Mouse (Mus musculus) skeletal muscle tissue, adult 2 months (tissue): Measurements from ENCODE around the gene Ap5b1.

Source experiments
- DNase-seq: peaks from one replicate; pipeline ENCODE4 v3.0.0-alpha.2; 2012; ENCODE audit warnings: low read depth, low spot score

Ap5b1 gene

DNA sequence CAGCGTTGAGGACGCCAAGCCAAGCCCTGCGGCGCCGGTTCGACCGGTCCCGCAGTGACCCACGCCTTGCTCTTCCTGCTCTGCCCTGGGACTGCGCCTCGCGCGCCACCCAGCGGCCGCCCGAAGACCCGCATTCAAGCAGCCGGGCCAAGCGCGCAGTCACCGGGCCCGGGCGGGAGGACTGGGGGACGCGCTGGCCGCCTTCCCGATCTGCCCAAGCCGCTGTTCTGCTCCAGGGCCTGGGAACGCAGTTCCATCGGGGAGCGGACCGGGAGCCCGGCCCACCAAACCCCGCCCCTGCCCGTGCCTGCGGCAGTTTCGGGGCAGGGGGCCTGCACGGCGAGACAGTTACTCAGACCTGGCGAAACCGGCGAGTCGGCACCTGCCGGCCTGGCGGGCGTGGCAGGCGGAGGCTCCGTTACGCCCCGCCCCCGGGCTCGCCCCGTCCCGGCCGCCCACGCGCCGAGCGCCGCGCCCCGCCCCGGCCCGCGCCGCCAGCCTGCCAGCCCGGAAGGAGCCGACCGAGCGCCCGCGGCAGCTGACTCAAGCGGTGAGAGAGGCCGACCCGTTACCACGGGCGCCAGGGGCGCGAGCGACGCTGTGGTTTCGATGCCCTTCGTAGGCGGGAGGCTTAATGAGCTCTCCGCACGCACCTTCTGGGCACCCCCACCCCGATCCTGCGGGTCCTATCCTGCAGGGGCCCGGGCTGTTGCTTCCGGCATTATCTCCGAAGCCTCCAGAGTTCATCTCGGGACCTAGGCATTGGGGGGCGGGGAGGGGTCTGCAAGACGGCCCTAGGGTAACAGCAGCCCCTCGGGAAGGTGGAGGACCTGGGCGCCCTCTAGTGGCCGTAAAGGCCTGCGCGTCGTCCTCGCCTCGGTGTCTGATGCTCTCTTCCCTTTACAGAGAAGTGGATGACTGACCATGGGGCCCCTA lies at the start of gene Ap5b1:
Gene Ap5b1, plus strand, starts transcription at position 492 of the 936 bp plus-strand sequence.
- peak; percentile 81 for DNase-seq

DNA sequence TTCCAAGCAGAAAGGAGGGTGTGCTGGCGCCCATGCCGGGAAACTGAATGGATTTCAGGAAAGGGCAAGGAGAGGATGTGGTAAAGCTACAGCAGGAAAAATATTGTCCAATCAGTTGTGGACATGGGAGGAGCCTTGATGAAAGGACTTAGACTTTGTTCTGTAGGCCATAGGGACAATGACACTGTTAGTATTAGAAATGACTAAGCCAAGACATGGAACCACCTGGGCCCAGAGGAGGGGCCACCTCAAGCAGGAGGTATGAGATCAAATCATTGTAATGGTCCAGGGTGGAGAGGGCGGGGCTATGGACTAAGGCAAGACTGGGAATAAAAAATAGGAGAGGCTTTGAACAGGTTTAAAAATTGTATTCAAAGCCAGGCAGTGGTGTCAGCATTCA lies 49.1 kb upstream of the Ap5b1 start:
- no peak for DNase-seq

DNA sequence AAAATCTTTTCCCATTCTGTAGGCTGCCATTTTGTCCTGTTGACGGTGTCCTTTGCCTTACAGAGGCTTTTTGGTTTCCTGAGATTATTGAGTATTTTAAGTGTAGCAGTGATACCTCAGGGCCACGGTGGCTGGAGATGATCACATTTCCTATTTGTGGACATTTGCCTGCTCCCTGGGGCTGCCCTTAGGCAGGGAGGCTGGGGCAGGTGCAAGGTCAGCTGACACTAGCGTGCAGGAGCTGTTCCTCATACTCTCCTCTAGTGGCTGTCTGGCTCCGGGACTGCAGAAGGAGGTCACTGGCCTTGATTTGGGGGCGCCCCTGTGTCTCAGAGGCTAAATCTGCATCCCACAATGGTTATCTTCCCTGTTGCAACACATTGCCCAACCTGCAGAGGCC lies 42.6 kb upstream of the Ap5b1 start:
- no peak for DNase-seq

DNA sequence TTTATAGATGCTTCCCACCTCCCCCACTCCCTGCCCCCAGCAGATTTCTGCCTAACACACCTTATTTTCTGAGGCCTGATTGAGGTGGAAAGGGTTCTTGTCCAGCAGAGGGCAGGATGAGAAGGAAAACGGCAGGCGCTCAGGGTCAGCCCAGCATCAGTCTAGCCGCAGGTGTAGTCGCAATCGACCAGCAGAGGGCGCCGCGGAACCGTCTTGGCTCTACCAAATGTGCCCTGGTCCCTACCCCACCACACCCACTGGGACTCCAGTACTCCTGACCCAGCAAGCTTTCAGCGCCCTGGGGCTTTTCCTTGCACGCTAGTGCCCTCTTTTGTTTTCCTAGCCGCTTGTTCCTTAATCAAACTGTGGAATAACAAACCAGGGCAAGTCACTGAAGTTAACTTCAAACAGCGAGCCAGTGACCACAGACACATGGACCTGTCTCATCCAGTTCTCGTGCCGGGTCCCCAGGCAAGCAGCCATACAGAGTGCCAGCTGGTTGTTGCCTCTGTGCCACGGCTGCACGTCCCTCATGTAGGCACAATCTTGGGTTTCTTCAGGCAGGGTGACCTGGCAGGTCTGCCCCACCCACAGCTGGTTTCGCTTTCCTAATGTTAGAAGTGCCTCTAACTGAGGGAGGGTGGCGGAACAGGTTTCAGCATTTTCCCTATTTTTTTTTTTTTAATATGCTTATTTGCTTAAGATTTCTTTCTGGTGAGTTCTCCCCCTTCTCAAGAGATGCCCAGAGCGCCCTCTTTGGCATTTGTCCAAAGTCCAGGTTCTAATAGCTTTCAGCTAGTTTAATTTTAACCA lies 38.3 kb upstream of the Ap5b1 start:
- peak; percentile 91 for DNase-seq

DNA sequence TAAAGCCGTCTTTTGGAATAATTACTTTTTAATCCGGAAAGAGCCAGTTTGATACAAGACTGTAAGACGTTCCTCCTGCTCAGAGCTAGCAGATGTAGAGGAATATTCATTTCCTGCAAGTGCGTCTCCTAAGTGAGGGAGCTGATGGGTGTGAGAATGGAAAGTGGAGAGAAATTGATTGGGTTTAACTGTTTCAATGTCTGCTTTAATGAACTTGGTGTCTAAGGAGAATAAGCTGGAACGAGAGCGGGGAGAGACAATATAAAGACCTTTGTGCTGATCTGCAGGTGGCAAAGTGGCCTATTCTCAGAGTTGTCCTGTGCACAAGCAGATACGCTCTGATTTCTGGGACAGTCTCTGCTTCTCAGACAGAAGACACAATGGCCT lies 37.7 kb upstream of the Ap5b1 start:
- no peak for DNase-seq

DNA sequence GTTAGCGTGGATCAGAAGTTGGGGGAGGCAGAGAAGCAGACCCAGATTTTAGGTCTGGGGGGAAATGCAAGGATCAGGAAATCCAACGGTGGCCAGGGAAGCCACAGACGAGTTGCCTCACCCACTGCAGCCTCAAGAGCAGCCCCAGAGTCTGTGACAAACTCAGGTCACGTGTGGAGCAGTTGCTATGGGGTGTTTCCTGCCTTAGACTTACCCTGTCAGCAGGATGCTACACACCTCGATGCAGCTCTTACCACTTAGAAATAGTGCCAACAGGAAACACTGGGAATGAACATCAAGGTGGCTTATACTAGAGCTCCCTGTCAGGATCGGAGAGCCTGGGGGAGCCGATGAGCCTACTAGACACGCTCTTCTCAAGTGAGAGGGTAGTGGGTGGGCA lies 35.3 kb upstream of the Ap5b1 start:
- DNase-seq = no peak

DNA sequence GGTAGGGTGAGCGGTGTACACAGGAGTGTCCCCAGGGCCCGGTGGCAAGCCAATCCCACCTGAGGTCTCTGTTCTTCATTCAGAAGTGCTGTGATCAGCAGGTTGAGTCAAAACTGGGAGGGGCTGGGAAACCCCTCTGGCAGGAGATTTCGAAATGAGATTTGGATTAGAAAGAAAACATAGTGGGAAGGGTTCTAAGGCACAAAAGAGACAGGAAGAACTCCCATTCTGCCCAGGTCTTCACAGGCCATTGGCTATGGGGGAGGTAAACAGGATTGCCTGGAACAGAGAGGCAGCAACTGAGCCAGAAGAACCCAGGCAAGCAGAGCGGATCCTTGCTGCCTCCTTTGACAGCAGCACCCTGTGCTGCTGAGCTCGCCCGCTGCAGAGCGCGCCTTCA lies 29.0 kb upstream of the Ap5b1 start:
- no peak for DNase-seq

DNA sequence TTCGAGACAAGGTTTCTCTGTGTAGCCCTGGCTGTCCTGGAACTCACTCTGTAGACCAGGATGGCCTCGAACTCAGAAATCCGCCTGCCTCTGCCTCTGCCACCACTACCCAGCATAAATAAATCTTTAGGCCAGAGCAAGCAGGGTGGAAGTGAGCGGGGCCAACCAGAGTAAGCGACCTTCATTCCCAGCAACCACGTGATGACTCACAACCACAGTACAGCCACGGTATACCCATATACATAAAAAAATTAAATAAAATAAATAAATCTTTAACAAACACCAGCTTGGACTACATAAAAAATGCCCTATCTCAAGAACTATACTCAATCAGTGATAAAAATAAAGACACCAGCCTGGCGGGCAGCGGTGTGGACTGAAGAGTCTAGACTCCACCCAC lies 24.5 kb upstream of the Ap5b1 start:
- no peak for DNase-seq

DNA sequence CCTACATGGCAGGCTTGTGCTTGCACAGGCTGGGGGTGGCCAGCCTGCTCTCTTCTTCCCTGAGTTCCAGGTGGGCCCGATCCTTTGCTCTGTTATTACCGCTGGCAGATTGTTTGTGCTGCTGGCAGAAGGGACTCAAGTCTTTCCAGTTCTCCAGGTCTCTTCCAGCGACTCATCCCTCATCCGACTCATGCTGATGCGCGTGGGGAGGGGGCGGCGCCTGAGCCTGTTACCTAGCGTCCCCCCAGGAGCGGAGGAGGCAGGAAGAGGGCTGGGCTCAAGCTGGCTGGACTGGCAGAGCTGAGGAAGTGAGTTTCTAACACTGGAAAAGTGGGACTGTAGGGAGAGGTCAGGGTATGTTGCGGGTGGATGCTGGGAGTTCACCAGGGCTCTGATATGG lies 23.8 kb upstream of the Ap5b1 start:
- DNase-seq = no peak

DNA sequence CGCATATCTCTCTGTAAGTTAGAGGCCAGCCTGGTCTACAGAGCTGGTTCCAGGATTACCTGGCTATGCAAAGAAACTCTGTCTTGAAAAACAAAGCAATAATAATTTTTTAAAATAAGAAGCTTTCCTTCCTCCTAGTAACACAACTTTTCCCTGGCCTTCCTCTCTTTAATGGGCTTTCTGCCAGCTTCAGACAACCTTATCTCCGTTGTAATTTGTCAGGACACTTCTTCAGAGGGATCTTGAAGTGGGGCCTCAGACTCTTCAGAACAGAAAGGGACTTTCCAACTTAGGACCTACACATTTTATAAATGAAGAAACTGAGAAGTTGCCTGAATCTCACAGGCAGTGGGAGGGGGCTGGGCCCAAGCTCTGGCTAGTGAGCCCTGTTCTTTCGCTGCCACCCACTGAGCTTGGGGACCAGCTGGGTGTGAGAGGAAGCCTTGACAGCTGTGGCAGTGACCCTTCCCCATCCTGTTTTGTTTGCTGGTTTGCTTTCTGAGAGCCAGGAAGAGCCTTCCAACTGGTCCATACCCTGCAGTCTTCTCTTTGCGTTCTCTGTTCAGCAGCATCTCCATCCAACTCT lies 20.3 kb upstream of the Ap5b1 start:
- DNase-seq = no peak

DNA sequence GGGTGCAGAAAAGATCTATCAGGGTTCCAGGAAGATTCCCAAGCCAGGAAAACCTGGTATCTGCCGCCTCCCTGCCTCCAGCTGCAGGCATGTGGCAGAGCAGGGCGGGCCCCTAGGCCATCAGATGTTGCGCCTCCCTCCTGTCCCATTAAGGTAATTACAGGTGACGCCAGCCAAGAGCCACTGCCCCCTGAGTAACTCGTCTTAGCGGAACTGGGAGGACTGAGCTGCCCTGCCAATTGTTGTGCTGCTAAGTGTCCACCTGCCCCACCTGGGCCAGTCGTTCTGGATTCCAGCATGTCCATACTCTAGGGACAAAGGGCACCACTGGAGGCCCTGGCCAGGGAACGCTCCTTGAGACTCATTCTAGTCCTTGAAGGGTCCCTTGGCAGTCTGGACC lies 14.0 kb upstream of the Ap5b1 start:
- no peak for DNase-seq

DNA sequence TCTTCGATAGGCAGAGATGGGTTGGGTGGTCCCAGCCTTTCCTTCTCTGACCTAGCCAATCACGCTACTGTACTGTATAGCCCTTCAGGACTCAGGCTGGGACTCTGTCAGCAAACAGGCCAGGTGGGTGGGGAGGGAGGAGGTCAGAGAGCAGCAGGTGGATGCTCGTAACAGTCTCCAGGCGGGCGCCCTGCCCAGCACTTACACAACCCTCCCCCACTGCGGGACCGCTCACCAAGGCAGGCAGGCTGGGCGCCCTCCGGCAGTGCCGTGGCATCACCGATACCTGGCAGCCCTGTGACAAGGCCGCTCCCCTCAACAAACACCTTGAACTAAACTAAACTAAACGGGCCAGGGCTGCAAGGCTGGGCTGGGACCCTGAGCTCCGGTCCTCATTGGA lies 13.6 kb upstream of the Ap5b1 start:
- no peak for DNase-seq

DNA sequence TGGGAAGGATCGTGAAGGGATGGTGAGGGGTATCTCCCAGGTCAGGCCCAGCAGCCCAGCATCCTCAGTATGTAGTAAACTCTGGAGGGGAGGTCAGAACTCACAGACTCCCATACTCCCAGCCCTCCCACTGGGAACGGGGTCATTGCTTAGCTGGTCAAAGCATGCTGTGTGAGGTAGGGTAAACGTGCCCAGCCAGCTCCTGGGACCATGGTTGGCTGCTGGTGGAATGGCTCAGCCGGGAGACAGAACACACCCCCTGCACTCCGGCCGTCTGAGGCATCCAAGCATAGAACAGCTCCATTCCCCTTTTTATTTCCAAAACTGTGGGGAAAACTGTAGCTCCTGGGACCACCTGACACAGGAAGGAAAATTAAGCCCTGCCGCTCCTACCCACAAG lies 9.7 kb upstream of the Ap5b1 start:
- no peak for DNase-seq

DNA sequence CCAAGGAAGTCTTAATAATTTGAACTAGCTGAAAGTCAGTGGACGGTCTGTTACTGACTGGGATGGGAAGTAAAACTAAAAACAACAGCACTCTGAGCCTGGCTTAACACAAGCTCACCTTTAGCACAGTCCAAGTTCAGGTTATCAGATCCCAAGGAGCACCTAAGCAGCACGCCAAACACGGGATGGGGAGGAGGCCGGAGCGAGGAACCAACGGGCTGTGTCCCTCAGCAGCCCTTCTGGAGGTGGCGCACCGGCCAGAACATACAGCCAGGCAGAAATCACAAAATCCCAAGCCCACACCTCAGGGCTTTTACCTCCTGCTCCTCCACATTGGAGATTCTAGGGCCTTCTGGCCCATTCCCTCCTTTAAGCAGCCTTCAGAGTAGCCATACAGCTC lies 9.1 kb upstream of the Ap5b1 start:
- DNase-seq = no peak

DNA sequence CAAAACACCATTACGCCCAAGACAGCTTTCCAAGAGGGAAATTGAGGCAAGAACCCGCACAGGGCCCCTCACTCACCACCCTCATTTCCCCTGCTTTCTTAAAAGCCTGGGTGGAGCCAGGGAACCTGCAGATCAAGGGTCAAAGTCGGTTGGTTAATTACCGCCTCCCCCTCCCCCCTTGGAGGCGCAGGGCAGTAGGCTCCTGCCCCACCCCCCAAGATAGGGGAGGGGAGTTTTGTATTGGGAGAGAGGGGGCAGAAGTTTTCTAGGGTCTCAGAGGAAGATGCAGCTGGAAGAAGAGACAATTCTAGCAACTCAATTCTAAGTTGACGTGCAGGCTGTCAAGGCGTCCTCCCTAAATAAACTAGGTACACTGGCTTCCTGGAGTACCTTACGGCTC lies 8.6 kb upstream of the Ap5b1 start:
- DNase-seq = no peak

DNA sequence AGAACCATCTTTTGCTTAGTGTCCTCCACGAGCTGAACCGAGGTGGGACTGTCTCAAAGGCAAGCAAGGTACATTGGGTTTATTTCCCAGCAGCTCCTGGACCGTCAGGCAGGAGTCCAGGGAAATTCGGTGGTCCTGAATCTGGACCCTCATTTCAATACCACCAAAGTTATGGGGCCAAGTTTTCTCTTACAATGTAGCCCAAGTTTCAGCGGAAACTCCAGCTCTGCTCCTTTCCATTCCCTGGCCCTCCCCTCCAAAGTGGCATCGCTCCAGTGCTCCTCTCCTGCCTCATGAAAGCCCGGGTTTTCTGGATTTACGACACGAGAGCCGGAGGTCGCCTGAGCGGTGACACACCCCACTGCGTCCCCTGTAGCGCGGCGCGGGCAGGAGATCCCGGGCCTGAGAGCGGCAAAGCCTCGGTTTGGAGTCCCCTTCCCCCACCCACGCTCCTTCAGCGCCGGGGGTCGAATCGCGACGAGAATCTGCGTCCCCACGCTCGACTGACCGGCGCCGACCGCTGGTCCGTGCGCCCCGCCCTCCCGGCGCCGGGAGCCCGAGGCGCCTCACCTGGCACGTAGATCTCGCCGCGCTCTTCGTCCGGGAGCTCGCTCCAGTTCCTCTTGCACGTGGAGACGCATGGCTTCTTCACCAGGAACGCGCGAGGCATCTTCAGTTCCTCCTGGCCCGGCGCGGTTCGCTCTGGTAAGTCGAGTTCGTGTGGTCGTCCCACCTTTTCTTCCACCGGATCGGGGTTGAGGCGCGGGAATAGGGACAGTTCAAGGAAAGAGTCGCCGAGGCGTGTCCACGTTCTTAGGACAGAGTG lies 8.0 kb upstream of the Ap5b1 start:
- DNase-seq = no peak

DNA sequence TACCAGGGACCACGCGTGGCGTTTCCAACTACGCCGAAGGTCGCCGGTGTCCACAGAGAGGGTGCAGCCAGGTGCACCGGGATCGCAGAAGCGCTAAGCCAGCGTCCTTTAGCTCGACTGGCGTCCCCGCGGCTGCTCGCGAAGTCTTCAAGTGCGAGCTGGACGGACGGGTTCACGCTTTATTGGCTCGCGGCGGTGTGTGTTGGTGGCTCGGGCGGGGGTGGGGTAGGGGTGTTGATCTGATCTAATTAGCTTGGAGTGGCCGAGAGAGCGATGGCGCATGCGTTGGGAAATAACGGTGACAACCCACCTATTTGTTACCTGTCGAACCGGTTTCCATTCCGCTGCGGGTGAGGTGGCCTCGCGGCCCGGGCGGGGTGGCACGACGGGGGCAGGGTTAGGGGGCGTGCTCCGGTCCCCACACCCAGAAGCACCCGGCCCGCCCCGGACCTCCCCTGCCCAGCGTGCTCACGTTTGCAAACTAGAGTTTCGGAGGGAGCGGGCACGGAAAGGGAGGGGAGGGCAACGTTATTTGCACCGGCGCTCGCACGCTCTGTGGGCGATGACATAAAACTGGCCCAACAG lies 7.3 kb upstream of the Ap5b1 start, which contains the start of gene Ovol1:
Gene Ovol1, minus strand, starts transcription at position 190 of the 585 bp plus-strand sequence.
- DNase-seq = no peak

DNA sequence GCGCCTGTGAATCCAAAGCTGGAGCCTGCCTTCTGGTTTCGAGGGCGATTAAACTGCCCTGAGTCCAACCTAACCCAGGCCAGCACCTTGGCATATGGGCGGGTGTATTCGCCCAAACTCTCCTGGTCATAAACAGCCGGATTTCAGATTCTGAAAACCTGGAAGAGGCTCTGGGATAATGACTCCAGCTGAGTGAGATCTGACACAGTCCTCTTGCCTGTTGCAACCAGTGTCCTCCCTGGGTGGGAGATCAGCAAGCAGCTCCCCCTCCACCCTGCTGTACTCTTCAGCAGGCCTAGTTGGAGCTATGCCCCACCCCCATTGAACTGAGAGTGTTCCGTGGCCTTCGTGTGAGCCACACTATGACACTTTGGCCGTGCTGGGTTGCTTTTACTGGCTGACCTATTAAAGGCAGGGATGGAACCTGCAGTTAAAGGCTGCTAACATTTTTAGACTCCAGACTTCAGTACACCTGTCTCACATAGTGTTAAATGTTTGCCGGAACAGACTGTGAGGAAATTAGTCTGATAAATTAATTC lies 6.5 kb upstream of the Ap5b1 start:
- DNase-seq = no peak

DNA sequence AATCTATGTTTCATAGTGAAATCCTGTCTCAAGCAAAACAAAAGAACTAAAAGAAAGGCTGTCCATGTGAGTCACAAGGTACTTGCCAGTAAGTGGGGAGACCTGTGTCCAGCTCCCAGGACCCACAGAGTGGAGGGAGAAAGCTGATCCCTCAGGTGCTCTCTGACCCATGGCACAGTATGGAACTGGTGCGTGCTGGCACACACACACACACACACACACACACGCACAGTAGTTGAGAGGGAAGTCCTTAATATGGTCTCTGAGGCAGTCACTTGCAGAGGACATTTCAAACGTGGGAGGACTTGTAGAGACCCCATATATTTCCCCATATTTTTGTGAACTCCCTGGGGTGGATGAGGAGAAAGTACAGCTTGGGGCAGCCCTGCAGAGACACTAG lies 5.9 kb upstream of the Ap5b1 start:
- no peak for DNase-seq

DNA sequence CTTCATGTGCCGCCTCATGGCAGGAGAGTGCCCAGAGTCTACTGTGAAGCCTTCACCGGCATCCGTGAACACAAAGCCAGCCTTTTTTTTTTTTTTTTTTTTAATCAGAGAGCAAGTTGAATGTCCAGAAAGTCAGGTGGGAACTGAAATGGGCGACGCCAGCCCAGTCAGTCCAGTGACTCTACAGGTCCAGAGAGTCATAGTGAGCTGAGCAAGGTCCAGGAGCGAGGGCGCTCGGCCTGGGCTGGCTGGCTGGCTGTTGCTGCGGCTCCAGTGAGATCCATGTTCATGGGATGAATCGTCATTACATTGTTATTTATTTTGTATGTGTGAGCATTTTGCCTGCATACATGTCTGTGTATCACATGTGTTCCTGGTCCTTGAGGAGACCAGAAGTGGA lies 5.0 kb upstream of the Ap5b1 start:
- DNase-seq = no peak

DNA sequence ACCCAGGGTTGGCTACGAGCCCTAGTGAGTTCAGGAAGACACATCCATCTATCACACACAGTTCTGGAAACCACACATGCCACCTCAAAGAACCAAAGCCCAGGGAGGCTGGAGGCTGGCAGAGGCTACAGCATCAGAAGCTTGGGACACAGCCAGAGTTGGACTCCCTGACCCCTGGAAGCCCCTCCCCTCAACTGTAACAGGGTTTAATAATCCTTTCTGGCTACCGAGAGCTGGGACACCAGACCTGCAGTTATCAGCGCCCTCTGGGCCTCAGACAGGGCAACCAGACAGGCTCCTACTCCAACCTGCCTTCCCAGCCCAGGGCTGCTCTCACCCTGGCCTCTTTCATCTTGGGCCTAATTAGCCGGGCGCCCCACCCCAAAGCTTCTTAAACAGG lies 1.5 kb upstream of the Ap5b1 start:
- no peak for DNase-seq
